Mouse (Mus musculus) heart, adult 2 months (tissue): ENCODE measurements around the gene Cfp. TPM values are rescaled to one million over a fixed set of nuclear protein-coding genes. Genes with fewer than 3 reads are reported as not detected.
A peak's percentile ranks its signal among the peaks of the same experiment; 100 is the strongest.

Experiments
- DNase-seq, 2 experiments: peaks; one replicate each; pipeline ENCODE4 v3.0.0; 2021
- H3K27ac ChIP-seq: fragments of 200-600 bp; 2 replicates; pipeline ENCODE4 v1.8.1; 2022
- H3K27me3 ChIP-seq: fragments of 200-500 bp; 2 replicates; pipeline ENCODE4 v1.6.1; 2012; ENCODE audit warnings: mild to moderate bottlenecking, low read length, inconsistent platforms, mixed read lengths; ENCODE audit not compliant: control insufficient read depth, insufficient read depth
- H3K36me3 ChIP-seq: fragments of 200-500 bp; 2 replicates; pipeline ENCODE4 v1.6.1; 2012; ENCODE audit warnings: low read length, inconsistent platforms; ENCODE audit not compliant: control insufficient read depth, insufficient read depth
- H3K4me1 ChIP-seq: fragments of 200-500 bp; 2 replicates; pipeline ENCODE4 v1.6.1; 2011; ENCODE audit warnings: low read length; ENCODE audit not compliant: control insufficient read depth, insufficient read depth
- H3K4me3 ChIP-seq: fragments of 200-600 bp; 2 replicates; pipeline ENCODE4 v1.8.1; 2022
- H3K79me2 ChIP-seq: fragments of 200-500 bp; replicated peaks from 2 replicates; pipeline ENCODE4 v1.6.1; 2012; ENCODE audit warnings: mild to moderate bottlenecking, inconsistent platforms, low read length, moderate library complexity, mixed read lengths; ENCODE audit not compliant: control insufficient read depth, insufficient read depth
- H3K9ac ChIP-seq: fragments of 200-500 bp; 2 replicates; pipeline ENCODE4 v1.6.1; 2012; ENCODE audit warnings: low read depth, mild to moderate bottlenecking, control low read depth, inconsistent platforms, low read length, mixed read lengths
- CTCF ChIP-seq: fragments of 200-600 bp; IDR thresholded peaks from 2 replicates; pipeline ENCODE4 v1.8.1; 2022; ENCODE audit warnings: antibody characterized with exemption, mild to moderate bottlenecking, moderate library complexity
- EP300 ChIP-seq: fragments of 200-500 bp; IDR thresholded peaks from 2 replicates; pipeline ENCODE4 v1.6.1; 2011; ENCODE audit warnings: low read depth, low read length, control low read depth; ENCODE audit not compliant: insufficient read depth
- POLR2A ChIP-seq: fragments of 200-500 bp; IDR thresholded peaks from 2 replicates; pipeline ENCODE4 v1.6.1; 2011; ENCODE audit warnings: mild to moderate bottlenecking, low read depth, low read length, control low read depth; ENCODE audit not compliant: insufficient read depth
- whole genome bisulfite sequencing: fragments of 180-500 bp; shearing (Covaris S2); methylation state at CpG from one replicate; pipeline ENCODE4 v1.1.7; 2018; 5-methylcytosine and 5-hydroxymethylcytosine counted together
- intact Hi-C: fragments of 180-260 bp; cut with DNase I; formaldehyde crosslinking; loops from one replicate; pipeline ENCODE4 v1.15.1; 2025
- long read RNA-seq: library from polyadenylated mRNA; stranded (forward); transcript quantifications from one replicate; pipeline ENCODE4 v2.0.0, GENCODE M21; 2021
- polyA plus RNA-seq: library from polyadenylated mRNA; depleted of rRNA; stranded (reverse); fragments of >200 nt; gene quantifications from 2 replicates; pipeline ENCODE4 v1.2.3, GENCODE M21; 2012; rRNA removed
- total RNA-seq, 2 experiments: library from RNA; stranded (reverse); gene quantifications; 2 replicates each; pipeline ENCODE4 v1.2.3; 2021

Gene Cfp
- total RNA-seq: 10 to 100 TPM in 1 of 2 experiments, 1 to 10 TPM in 1; 7.9 to 12.8 TPM
- polyA plus RNA-seq: 10.8 and 12.2 TPM in 2 replicates
- long read RNA-seq, transcript Cfp-201 (9 exons, 1,636 nt): major isoform, 16 of 17 reads
- long read RNA-seq, partial matches to known transcripts: 1 of 17 reads
- long read RNA-seq, other reads (novel, unspliced or antisense): 0 of 17 reads

GRCm38 (mm10) chrX:20931364-20931763 lies at the start of gene Cfp:
TSS of gene Cfp (minus strand) at chrX:20931555.
- 81% methylated on average over 1 of the region's 1 CpGs for WGBS
- H3K27ac ChIP-seq: no peak within 1 kb of the TSS
- intact Hi-C loops: no loop called here
- H3K4me1 ChIP-seq: no peaks in the 10 kb centered on the region
- no peak within 1 kb of the TSS for H3K9ac ChIP-seq
- DNase-seq: peak in 1 of 2 experiments; percentile 3
- no peaks in the 10 kb centered on the region for H3K27me3 ChIP-seq
- no peaks in the 10 kb centered on the region for H3K36me3 ChIP-seq
- no peak for TF ChIP-seq CTCF
- no peak for TF ChIP-seq POLR2A
- no peak for TF ChIP-seq EP300
- H3K79me2 ChIP-seq: no peaks in the 10 kb centered on the region
- no peak within 1 kb of the TSS for H3K4me3 ChIP-seq

DNA sequence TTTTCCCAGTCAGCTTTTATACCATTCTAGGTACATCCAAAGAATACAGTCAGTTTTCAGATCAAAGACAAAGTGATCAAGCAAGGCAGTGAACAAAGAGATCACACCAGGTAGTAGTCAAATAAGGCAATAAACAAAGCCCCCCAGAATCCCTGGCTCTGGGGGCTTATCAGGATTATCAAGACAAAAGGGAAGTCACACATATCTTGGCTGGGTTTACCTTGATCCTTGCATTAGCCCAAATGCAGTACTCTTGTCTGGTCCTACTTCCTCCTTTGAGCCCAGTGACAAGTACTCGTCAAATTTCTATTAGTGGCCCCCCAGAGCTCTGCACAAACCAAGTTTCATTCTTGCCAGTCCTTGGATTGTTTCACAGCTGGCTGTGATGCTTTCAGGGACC lies 49.5 kb upstream of the Cfp start:
- no peak for TF ChIP-seq CTCF
- TF ChIP-seq POLR2A: no peak
- no peak for TF ChIP-seq EP300
- no peak overlapping the region for H3K27ac ChIP-seq
- no peaks in the 10 kb centered on the region for H3K4me1 ChIP-seq
- intact Hi-C loops: no loop called here
- no peaks in the 10 kb centered on the region for H3K36me3 ChIP-seq
- no peak overlapping the region for H3K9ac ChIP-seq
- H3K79me2 ChIP-seq: no peaks in the 10 kb centered on the region
- H3K27me3 ChIP-seq: no peaks in the 10 kb centered on the region
- no peak overlapping the region for H3K4me3 ChIP-seq
- WGBS: 47% methylated on average over 1 of the region's 1 CpGs
- no peak for DNase-seq

- H3K79me2 ChIP-seq: no peaks in the 10 kb centered on the region
- no peaks in the 10 kb centered on the region for H3K36me3 ChIP-seq
- intact Hi-C loops: loop anchor here (5.0 kb wide), 1 partner anchor 101 kb away; the partner anchor contains the start of gene Zfp182
- peak; percentile 88 to 90 for DNase-seq
- TF ChIP-seq POLR2A (peak; percentile 56), EP300 (no peak), CTCF (peak; percentile 36)
- peak within 1 kb of the TSS; percentile 49 for H3K4me3 ChIP-seq
- H3K27me3 ChIP-seq: no peaks in the 10 kb centered on the region
- no peaks in the 10 kb centered on the region; the same call in 1 of the 2 replicates for H3K4me1 ChIP-seq
- WGBS: 18% methylated on average over 57 of the region's 57 CpGs
- H3K9ac ChIP-seq: peak within 1 kb of the TSS; percentile 53
- peak within 1 kb of the TSS; percentile 85 for H3K27ac ChIP-seq
These were observed 30.4 kb upstream of the Cfp start, which contains the start of gene Uxt for GRCm38 (mm10) chrX:20961477-20962378. TSS of gene Uxt (minus strand) at chrX:20962017.

DNA sequence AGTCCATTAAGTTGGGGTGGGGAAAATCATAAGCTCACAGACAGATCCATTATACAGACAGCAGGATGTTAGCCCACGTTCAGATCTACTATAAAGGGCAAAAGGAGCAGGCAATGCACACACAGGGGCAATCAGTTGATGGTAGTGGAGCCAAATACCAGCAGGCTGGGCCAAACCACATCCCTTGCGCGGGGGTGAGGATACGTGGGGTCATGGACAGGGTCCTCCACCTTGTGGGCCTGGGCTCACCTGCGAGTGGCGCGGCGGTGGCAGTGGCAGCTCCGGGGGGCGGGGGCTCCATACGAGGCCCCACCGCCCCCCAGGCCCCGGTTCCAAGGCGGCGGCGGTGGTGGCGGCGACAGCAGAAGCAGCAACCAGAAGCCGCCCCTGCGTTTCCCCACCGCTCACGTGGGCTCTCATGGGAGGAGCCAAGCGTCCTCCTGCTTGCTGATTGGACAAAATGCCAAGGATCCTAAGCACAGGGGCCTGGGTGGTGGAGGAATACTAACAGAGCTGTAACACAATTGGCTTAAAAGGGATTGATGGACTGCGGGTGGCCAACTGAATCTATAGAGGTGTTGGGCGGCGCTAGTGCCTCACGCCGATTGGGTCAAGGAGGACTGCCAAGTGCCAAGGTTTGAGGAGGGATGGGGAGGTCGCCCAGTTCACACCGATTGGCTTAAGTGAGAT lies 19.0 kb upstream of the Cfp start, which contains the start of gene Elk1:
Gene Elk1 (minus strand): TSS at position 418 of the 690 bp plus-strand sequence.
- peak; percentile 83 to 88 for DNase-seq
- TF ChIP-seq EP300 (0 out of 2 replicates have a peak, but pooled peaks have one; percentile 26), CTCF (no peak), POLR2A (no peak)
- Histone ChIP-seq H3K27ac (peak within 1 kb of the TSS; percentile 73), H3K36me3 (no peaks in the 10 kb centered on the region), H3K4me3 (peak within 1 kb of the TSS; percentile 57), H3K27me3 (no peaks in the 10 kb centered on the region), H3K79me2 (no peaks in the 10 kb centered on the region), H3K4me1 (no peaks in the 10 kb centered on the region), H3K9ac (peak within 1 kb of the TSS; percentile 90)
- 19% methylated on average over 29 of the region's 30 CpGs for WGBS
- intact Hi-C loops: loop anchor here (10.0 kb wide), 1 partner anchor 134 kb away; the partner anchor contains the start of gene Zfp300

- Histone ChIP-seq H3K4me1 (no peaks in the 10 kb centered on the region), H3K27ac (no peak overlapping the region), H3K79me2 (no peaks in the 10 kb centered on the region), H3K36me3 (no peaks in the 10 kb centered on the region), H3K9ac (no peak overlapping the region), H3K4me3 (no peak overlapping the region), H3K27me3 (no peaks in the 10 kb centered on the region)
- 12% methylated on average over 4 of the region's 4 CpGs for WGBS
- TF ChIP-seq POLR2A (no peak), CTCF (peak; percentile 76)
- intact Hi-C loops: loop anchor here (2.0 to 5.0 kb wide), 3 partner anchors 99 to 284 kb away; no protein-coding TSS in a partner anchor
- peak; percentile 36 to 58 for DNase-seq
These were observed 14.7 kb upstream of the Cfp start for GRCm38 (mm10) chrX:20946055-20946454.

DNA sequence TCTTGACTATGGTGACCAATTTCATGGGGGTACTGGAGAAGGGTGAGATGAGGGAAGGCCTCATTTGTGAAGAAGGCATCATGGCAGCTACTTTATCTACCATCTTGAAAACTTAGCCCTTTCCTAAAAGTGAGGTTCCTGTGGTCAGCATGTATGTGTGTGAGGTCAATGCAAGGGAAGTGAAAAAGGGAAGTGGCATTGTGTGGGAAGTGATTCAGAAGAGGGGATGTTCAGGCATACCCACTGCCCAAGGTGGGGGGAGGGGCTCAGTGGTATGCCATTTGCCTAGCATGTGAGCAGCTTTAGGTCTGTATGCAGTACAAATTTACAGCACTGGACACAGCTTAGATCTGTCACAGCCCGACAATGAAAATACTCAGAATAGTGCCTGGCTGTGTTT lies 608 bp upstream of the Cfp start:
- H3K9ac ChIP-seq: no peak overlapping the region
- H3K4me1 ChIP-seq: no peaks in the 10 kb centered on the region
- WGBS: 74% methylated on average over 1 of the region's 1 CpGs
- TF ChIP-seq EP300 (no peak), POLR2A (no peak), CTCF (no peak)
- no peaks in the 10 kb centered on the region for H3K27me3 ChIP-seq
- H3K27ac ChIP-seq: no peak overlapping the region
- H3K79me2 ChIP-seq: no peaks in the 10 kb centered on the region
- DNase-seq: peak in 1 of 2 experiments; percentile 41
- H3K36me3 ChIP-seq: no peaks in the 10 kb centered on the region
- intact Hi-C loops: no loop called here
- no peak overlapping the region for H3K4me3 ChIP-seq
